Mouse (Mus musculus): ENCODE results near the gene Topaz1.

DNA sequence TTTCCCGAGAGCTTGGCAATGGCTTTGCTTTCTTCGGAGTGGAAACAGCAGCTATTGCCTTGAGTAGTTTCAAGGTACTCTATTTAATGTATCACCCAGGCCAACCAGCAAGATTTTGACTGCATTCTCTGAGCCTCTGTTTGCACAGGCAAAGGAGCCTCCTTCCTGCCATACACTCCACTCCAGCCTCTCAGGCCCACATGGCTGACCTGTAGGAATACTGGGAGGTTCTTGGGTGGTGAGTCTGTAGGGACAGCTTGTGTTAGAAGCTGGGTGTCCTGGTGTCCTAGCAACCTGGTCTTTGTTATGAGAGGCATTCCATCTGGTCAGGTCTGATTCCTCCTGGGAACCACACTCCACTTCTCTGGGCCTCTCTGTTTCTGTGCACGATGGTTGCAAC is 96.6 kb downstream of the Topaz1 start, which contains the start of gene Gm35549:
- TF ChIP-seq CTCF (IDR thresholded peaks at IDR 0.05; ENCODE audit: extremely low read depth, insufficient read length, insufficient replicate concordance, low read depth, low read length) (no peak), POLR2A (IDR thresholded peaks at IDR 0.05; ENCODE audit: low read depth, low read length) (no peak)

Measured in small intestine, adult 2 months (tissue).